Mouse (Mus musculus) bone marrow macrophage, adult 2 months (primary cell): Measurements from ENCODE around the gene Tle6.

Experiments used
- CTCF ChIP-seq: IDR thresholded peaks from 2 replicates; pipeline ENCODE4 v1.5.1; 2012; ENCODE audit warnings: low read depth, mild to moderate bottlenecking, low read length, moderate library complexity
- POLR2A ChIP-seq: IDR thresholded peaks from 2 replicates; pipeline ENCODE4 v1.6.1; 2012; ENCODE audit warnings: mild to moderate bottlenecking, low read depth, low read length, borderline replicate concordance

- TF ChIP-seq CTCF (peak; percentile 49), POLR2A (no peak)
Measured at GRCm38 (mm10) chr10:81553232-81553631, 47.6 kb downstream of the Tle6 start.
